10 mouse cellular contexts compared by ENCODE assay signal in the genomic region with DNA sequence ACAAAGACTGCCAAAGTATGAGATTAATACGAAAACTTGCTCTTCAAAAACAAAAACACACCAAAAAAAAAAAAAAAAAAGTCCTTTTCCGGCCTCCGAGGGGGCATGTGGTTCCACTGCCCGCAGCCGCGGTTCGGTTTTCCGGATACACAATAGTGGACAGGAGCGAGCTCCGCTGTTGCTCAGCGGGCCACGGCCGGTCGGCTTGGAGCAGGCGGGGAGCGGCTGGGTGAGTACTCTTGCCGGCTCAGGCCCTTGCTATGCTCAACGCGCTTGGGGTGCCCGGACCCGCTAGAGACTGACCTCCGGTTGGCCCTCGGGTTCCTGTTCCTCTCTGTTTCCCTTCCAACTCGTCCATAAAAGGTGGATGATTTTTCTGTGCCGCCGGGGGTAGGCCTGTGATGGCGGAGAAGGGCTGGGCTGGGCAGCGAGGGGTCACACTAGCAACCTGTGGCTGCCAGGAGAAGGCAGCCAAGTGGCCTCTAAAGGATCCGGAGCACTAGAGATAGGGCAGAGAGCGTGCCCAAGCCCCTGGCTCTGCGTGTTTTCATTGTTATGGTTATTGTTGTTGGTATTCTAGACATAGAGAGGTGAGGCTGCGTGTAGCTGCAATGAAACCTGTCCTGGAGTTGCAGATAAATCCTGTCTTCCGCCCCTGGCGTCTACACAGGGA. TPM values are rescaled to one million over a fixed set of nuclear protein-coding genes. Genes with fewer than 3 reads are reported as not detected.
A peak's percentile ranks its signal among the peaks of the same experiment; 100 is the strongest.
DNase-seq lines count a peak whose midpoint lies in the region; ATAC-seq lines count a peak whose summit lies in the region.
"Had no signal": no experiment of that assay in that cellular context is flagged by ENCODE, and none has a peak within 500 bp of the region (broad histone marks: within the 10 kb centered on the region; RNA-seq: fewer than 3 reads in every experiment).

No protein-coding gene starts in this region.

- H3K4me2 ChIP-seq in hindbrain, embryonic 16.5 days (ENCODE audit: low read length) = peak overlapping the region; percentile 62
- H3K4me2 ChIP-seq in limb, embryonic 15.5 days = 0 out of 2 replicates have a peak overlapping the region, but pooled peaks have one; percentile 17
- peak overlapping the region; percentile 87 for H3K4me2 ChIP-seq in neural tube, embryonic 15.5 days
- H3K4me2 ChIP-seq: midbrain, embryonic 12.5 days had no signal

- ATAC-seq in hindbrain, embryonic 16.5 days = no peak
- no peak for ATAC-seq in limb, embryonic 15.5 days (ENCODE audit: insufficient number of reproducible peaks, low FRiP score, low TSS enrichment, low read depth)
- no peak for ATAC-seq in neural tube, embryonic 15.5 days (ENCODE audit: low FRiP score)
- no peak for ATAC-seq in frontal cortex, adult (ENCODE audit: low TSS enrichment)

- peak; percentile 89 for DNase-seq in heart, adult 11 months
- DNase-seq in heart, postnatal 25 days (ENCODE audit: low spot score) = no peak
- DNase-seq in layer of hippocampus, postnatal 36 days = no peak
- DNase-seq in thymus, postnatal 0 days (ENCODE audit: low spot score) = no peak
- DNase-seq: cerebellum, adult 9-11 months had no signal

- no peaks in the 10 kb centered on the region; the same call in 1 of the 2 replicates for H3K4me1 ChIP-seq in hindbrain, embryonic 16.5 days (ENCODE audit: control insufficient read depth, insufficient read depth, low read depth, low read length)
- H3K4me1 ChIP-seq in limb, embryonic 15.5 days = peaks cover 29% of the 10 kb centered on the region
- H3K4me1 ChIP-seq in neural tube, embryonic 15.5 days = peaks cover 88% of the 10 kb centered on the region

- WGBS in hindbrain, embryonic 16.5 days = 2% methylated on average over 34 of the region's 34 CpGs
- 4% methylated on average over 34 of the region's 34 CpGs for WGBS in limb, embryonic 15.5 days
- WGBS in neural tube, embryonic 15.5 days = 2% methylated on average over 34 of the region's 34 CpGs

- H3K9ac ChIP-seq in hindbrain, embryonic 16.5 days (ENCODE audit: low read depth, low read length) = peak overlapping the region; percentile 55
- H3K9ac ChIP-seq in limb, embryonic 15.5 days = no peak overlapping the region
- peak overlapping the region; percentile 83 for H3K9ac ChIP-seq in neural tube, embryonic 15.5 days (replicated peaks)
- H3K9ac ChIP-seq: midbrain, embryonic 12.5 days had no signal

- H3K4me3 ChIP-seq in hindbrain, embryonic 16.5 days (ENCODE audit: low read length) = peak overlapping the region; percentile 34
- peak overlapping the region; percentile 15 for H3K4me3 ChIP-seq in limb, embryonic 15.5 days
- peak overlapping the region; percentile 60 for H3K4me3 ChIP-seq in neural tube, embryonic 15.5 days (replicated peaks)
- H3K4me3 ChIP-seq: midbrain, embryonic 12.5 days had no signal

- no peaks in the 10 kb centered on the region for H3K9me3 ChIP-seq in hindbrain, embryonic 16.5 days (ENCODE audit: control insufficient read depth, low read length)
- H3K9me3 ChIP-seq in limb, embryonic 15.5 days = no peaks in the 10 kb centered on the region
- H3K9me3 ChIP-seq in neural tube, embryonic 15.5 days (replicated peaks) = no peaks in the 10 kb centered on the region
- H3K9me3 ChIP-seq: midbrain, embryonic 12.5 days had no signal

- peaks cover 50% of the 10 kb centered on the region for H3K27me3 ChIP-seq in hindbrain, embryonic 16.5 days (replicated peaks; ENCODE audit: control insufficient read depth, insufficient read depth, low read length)
- H3K27me3 ChIP-seq in limb, embryonic 15.5 days = peaks cover 98% of the 10 kb centered on the region
- H3K27me3 ChIP-seq in neural tube, embryonic 15.5 days (replicated peaks) = no peaks in the 10 kb centered on the region

- intact Hi-C loops in heart, postnatal 25 days (cut with DNase I) = loop anchor here (5.0 kb wide), 1 partner anchor 37 kb away; the partner anchor contains the start of gene Hoxb2

- H3K36me3 ChIP-seq in hindbrain, embryonic 16.5 days (ENCODE audit: control insufficient read depth, insufficient read depth, low read length) = no peaks in the 10 kb centered on the region
- H3K36me3 ChIP-seq in limb, embryonic 15.5 days = no peaks in the 10 kb centered on the region
- H3K36me3 ChIP-seq in neural tube, embryonic 15.5 days = no peaks in the 10 kb centered on the region
- H3K36me3 ChIP-seq: midbrain, embryonic 12.5 days had no signal

- H3K27ac ChIP-seq in hindbrain, embryonic 16.5 days (ENCODE audit: low read depth, low read length) = peak overlapping the region; percentile 81
- no peak overlapping the region for H3K27ac ChIP-seq in limb, embryonic 15.5 days
- H3K27ac ChIP-seq in neural tube, embryonic 15.5 days (replicated peaks) = peak overlapping the region; percentile 99
- H3K27ac ChIP-seq: midbrain, embryonic 12.5 days had no signal

RNA-seq across cellular contexts. Expression of gene Hoxb4, which starts 3.3 kb away (rescaled TPM):
- under 1 TPM; 0.57 to 0.59 TPM for total RNA-seq in heart, postnatal 25 days (2021)
- polyA plus RNA-seq in hindbrain, embryonic 16.5 days (2015; fragmentation: Nextera tagmentation; extraction: Ambion mirVana) = 2.5 and 3.3 TPM in 2 replicates
- 0.29 and 0.41 TPM in 2 replicates for polyA plus RNA-seq in limb, embryonic 15.5 days (2015; fragmentation: Nextera tagmentation; extraction: Ambion mirVana)
- polyA plus RNA-seq in neural tube, embryonic 15.5 days (2015; fragmentation: Nextera tagmentation; extraction: Ambion mirVana) = 3.7 and 5.0 TPM in 2 replicates
- total RNA-seq in layer of hippocampus, postnatal 36 days (2021) = not detected
- polyA plus RNA-seq in thymus, postnatal 0 days (2015; fragmentation: Nextera tagmentation; extraction: Ambion mirVana) = 0.09 and 0.20 TPM in 2 replicates
- polyA plus RNA-seq: midbrain, embryonic 12.5 days had no signal

RNA-seq across cellular contexts. Expression of gene Hoxb3, which starts 8.3 kb away (rescaled TPM):
- total RNA-seq in heart, postnatal 25 days (2021) = under 1 TPM; 0.36 to 0.45 TPM
- polyA plus RNA-seq in hindbrain, embryonic 16.5 days (2015; fragmentation: Nextera tagmentation; extraction: Ambion mirVana) = 4.8 and 5.6 TPM in 2 replicates
- polyA plus RNA-seq in limb, embryonic 15.5 days (2015; fragmentation: Nextera tagmentation; extraction: Ambion mirVana) = 0.23 and 0.27 TPM in 2 replicates
- 8.0 and 12.6 TPM in 2 replicates for polyA plus RNA-seq in neural tube, embryonic 15.5 days (2015; fragmentation: Nextera tagmentation; extraction: Ambion mirVana)
- not detected for total RNA-seq in layer of hippocampus, postnatal 36 days (2021)
- polyA plus RNA-seq in thymus, postnatal 0 days (2015; fragmentation: Nextera tagmentation; extraction: Ambion mirVana) = 0.18 and 0.30 TPM in 2 replicates
- polyA plus RNA-seq: midbrain, embryonic 12.5 days had no signal

RNA-seq across cellular contexts. Expression of gene Hoxb5, which starts 11.7 kb away (rescaled TPM):
- total RNA-seq in heart, postnatal 25 days (2021) = under 1 TPM; 0.10 to 0.14 TPM
- 120 and 133 TPM in 2 replicates for polyA plus RNA-seq in hindbrain, embryonic 16.5 days (2015; fragmentation: Nextera tagmentation; extraction: Ambion mirVana)
- polyA plus RNA-seq in limb, embryonic 15.5 days (2015; fragmentation: Nextera tagmentation; extraction: Ambion mirVana) = 0.60 and 0.73 TPM in 2 replicates
- 39.5 and 106 TPM in 2 replicates for polyA plus RNA-seq in neural tube, embryonic 15.5 days (2015; fragmentation: Nextera tagmentation; extraction: Ambion mirVana)
- total RNA-seq in layer of hippocampus, postnatal 36 days (2021) = not detected
- 0.15 and 0.16 TPM in 2 replicates for polyA plus RNA-seq in thymus, postnatal 0 days (2015; fragmentation: Nextera tagmentation; extraction: Ambion mirVana)
- polyA plus RNA-seq: midbrain, embryonic 12.5 days had no signal

RNA-seq across cellular contexts. Expression of gene Hoxb6, which starts 22.5 kb away (rescaled TPM):
- total RNA-seq in heart, postnatal 25 days (2021) = not detected
- polyA plus RNA-seq in hindbrain, embryonic 16.5 days (2015; fragmentation: Nextera tagmentation; extraction: Ambion mirVana) = 49.9 and 53.3 TPM in 2 replicates
- polyA plus RNA-seq in limb, embryonic 15.5 days (2015; fragmentation: Nextera tagmentation; extraction: Ambion mirVana) = 0.31 and 0.55 TPM in 2 replicates
- 109 and 135 TPM in 2 replicates for polyA plus RNA-seq in neural tube, embryonic 15.5 days (2015; fragmentation: Nextera tagmentation; extraction: Ambion mirVana)
- total RNA-seq in layer of hippocampus, postnatal 36 days (2021) = not detected
- polyA plus RNA-seq in thymus, postnatal 0 days (2015; fragmentation: Nextera tagmentation; extraction: Ambion mirVana) = 0.10 TPM in 1 of 2 replicates, not detected in the other
- polyA plus RNA-seq: midbrain, embryonic 12.5 days had no signal

RNA-seq across cellular contexts. Expression of gene Hoxb7, which starts 28.4 kb away (rescaled TPM):
- not detected for total RNA-seq in heart, postnatal 25 days (2021)
- polyA plus RNA-seq in hindbrain, embryonic 16.5 days (2015; fragmentation: Nextera tagmentation; extraction: Ambion mirVana) = 29.3 and 33.1 TPM in 2 replicates
- polyA plus RNA-seq in limb, embryonic 15.5 days (2015; fragmentation: Nextera tagmentation; extraction: Ambion mirVana) = 3.3 and 4.2 TPM in 2 replicates
- polyA plus RNA-seq in neural tube, embryonic 15.5 days (2015; fragmentation: Nextera tagmentation; extraction: Ambion mirVana) = 101 and 115 TPM in 2 replicates
- not detected for total RNA-seq in layer of hippocampus, postnatal 36 days (2021)
- 0.19 TPM in 1 of 2 replicates, not detected in the other for polyA plus RNA-seq in thymus, postnatal 0 days (2015; fragmentation: Nextera tagmentation; extraction: Ambion mirVana)
- polyA plus RNA-seq: midbrain, embryonic 12.5 days had no signal

Comparison
In these comparisons a context has a peak if more than half of its experiments do, and no peak if none do; other contexts are left out.
1. H3K4me2 ChIP-seq: peak in every context shown above with its lines; median percentile 87 in neural tube, embryonic 15.5 days; 62 in hindbrain, embryonic 16.5 days; 17 in limb, embryonic 15.5 days.
2. RNA of gene Hoxb5, which starts 11.7 kb away (polyA plus RNA-seq): 120 to 133 TPM in hindbrain, embryonic 16.5 days and 39.5 to 106 TPM in neural tube, embryonic 15.5 days; 0.60 to 0.73 TPM in limb, embryonic 15.5 days and 0.15 to 0.16 TPM in thymus, postnatal 0 days; every median in the first group is over 10 times any median in the second.
3. Peak in every context shown above with its lines, with median percentiles within 50 percentile points of each other: H3K4me3 ChIP-seq.